In genomic region chr16:4506181-4506580, GRCm38 (mm10) we compare ENCODE assay signal across 25 mouse cellular contexts. TPM values are rescaled to one million over a fixed set of nuclear protein-coding genes. Genes with fewer than 3 reads are reported as not detected.
DNase-seq lines count a peak whose midpoint lies in the region; ATAC-seq lines count a peak whose summit lies in the region.
"Had no signal": no experiment of that assay in that cellular context is flagged by ENCODE, and none has a peak within 500 bp of the region (broad histone marks: within the 10 kb centered on the region; RNA-seq: fewer than 3 reads in every experiment).

No protein-coding gene starts in this region.

- peaks cover 35% of the 10 kb centered on the region for H3K36me3 ChIP-seq in heart, embryonic 13.5 days
- no peaks in the 10 kb centered on the region for H3K36me3 ChIP-seq in kidney, embryonic 14.5 days (ENCODE audit: control insufficient read depth, insufficient read depth, low read length)
- H3K36me3 ChIP-seq: embryonic facial prominence, embryonic 12.5 days; hindbrain, embryonic 12.5 days; midbrain, embryonic 10.5 days; neural tube, embryonic 13.5 days had no signal

- DNase-seq in heart, postnatal 36 days: no peak
- DNase-seq in kidney, adult 18-20 months: peak; percentile 38
- DNase-seq in kidney, postnatal 10 days: peak; percentile 51
- peak; percentile 55 to 68 for DNase-seq in kidney, postnatal 25 days
- DNase-seq in MN1 (ENCODE audit: low spot score): no peak
- DNase-seq: adrenal gland, postnatal 10 days; cerebellum, adult 2 months; cerebellum, postnatal 25 days; gastrocnemius, postnatal 36 days; layer of hippocampus, postnatal 36 days; lung, adult 18-20 months; lung, postnatal 10 days; retina, postnatal 1 day; right cerebral cortex, postnatal 25 days; spleen, adult 18-20 months; thymus, postnatal 14 days had no signal

- H3K9ac ChIP-seq in heart, embryonic 13.5 days: peak overlapping the region; percentile 37
- H3K9ac ChIP-seq in kidney, embryonic 14.5 days (ENCODE audit: low read depth, low read length): no peak overlapping the region
- H3K9ac ChIP-seq: embryonic facial prominence, embryonic 12.5 days; hindbrain, embryonic 12.5 days; neural tube, embryonic 13.5 days had no signal

- peak overlapping the region; percentile 73 for H3K27ac ChIP-seq in heart, embryonic 13.5 days (replicated peaks)
- H3K27ac ChIP-seq in kidney, embryonic 14.5 days (ENCODE audit: low read depth, low read length): no peak overlapping the region
- H3K27ac ChIP-seq: embryonic facial prominence, embryonic 12.5 days; hindbrain, embryonic 12.5 days; midbrain, embryonic 10.5 days; neural tube, embryonic 13.5 days had no signal

- no peaks in the 10 kb centered on the region for H3K27me3 ChIP-seq in heart, embryonic 13.5 days (replicated peaks)
- no peaks in the 10 kb centered on the region for H3K27me3 ChIP-seq in kidney, embryonic 14.5 days (ENCODE audit: control insufficient read depth, insufficient read depth, low read length)
- H3K27me3 ChIP-seq: embryonic facial prominence, embryonic 12.5 days; hindbrain, embryonic 12.5 days; neural tube, embryonic 13.5 days had no signal

- intact Hi-C loops in heart, postnatal 36 days (cut with DNase I): no loop called here

- 65% methylated on average over 3 of the region's 3 CpGs for WGBS in heart, embryonic 13.5 days
- 66% methylated on average over 3 of the region's 3 CpGs for WGBS in kidney, embryonic 14.5 days

- H3K4me2 ChIP-seq in heart, embryonic 13.5 days: no peak overlapping the region
- H3K4me2 ChIP-seq in kidney, embryonic 14.5 days (replicated peaks; ENCODE audit: low read depth, low read length): no peak overlapping the region
- H3K4me2 ChIP-seq: embryonic facial prominence, embryonic 12.5 days; hindbrain, embryonic 12.5 days; neural tube, embryonic 13.5 days had no signal

- H3K4me3 ChIP-seq in heart, embryonic 13.5 days: no peak overlapping the region
- H3K4me3 ChIP-seq in kidney, embryonic 14.5 days (ENCODE audit: low read length): no peak overlapping the region
- H3K4me3 ChIP-seq: embryonic facial prominence, embryonic 12.5 days; hindbrain, embryonic 12.5 days; midbrain, embryonic 10.5 days; myocyte; neural tube, embryonic 13.5 days had no signal

- no peak for ATAC-seq in heart, embryonic 13.5 days (ENCODE audit: extremely low read depth, insufficient number of reproducible peaks, low FRiP score, low TSS enrichment)
- ATAC-seq in kidney, embryonic 14.5 days (ENCODE audit: low FRiP score, low TSS enrichment): no peak
- ATAC-seq: intestine, postnatal 0 days; midbrain, embryonic 16.5 days had no signal

- H3K9me3 ChIP-seq in heart, embryonic 13.5 days: no peaks in the 10 kb centered on the region
- H3K9me3 ChIP-seq in kidney, embryonic 14.5 days (ENCODE audit: control insufficient read depth, low read length): no peaks in the 10 kb centered on the region
- H3K9me3 ChIP-seq: embryonic facial prominence, embryonic 12.5 days; hindbrain, embryonic 12.5 days; midbrain, embryonic 10.5 days; neural tube, embryonic 13.5 days had no signal

- peaks cover 69% of the 10 kb centered on the region for H3K4me1 ChIP-seq in heart, embryonic 13.5 days
- H3K4me1 ChIP-seq in kidney, embryonic 14.5 days (ENCODE audit: control insufficient read depth, insufficient read depth, low read length): no peaks in the 10 kb centered on the region
- H3K4me1 ChIP-seq: embryonic facial prominence, embryonic 12.5 days; hindbrain, embryonic 12.5 days; midbrain, embryonic 10.5 days; neural tube, embryonic 13.5 days had no signal

RNA-seq across cellular contexts. Expression of gene Srl, which starts 35.4 kb away (rescaled TPM):
- polyA plus RNA-seq in heart, embryonic 13.5 days (2015; fragmentation: Nextera tagmentation; extraction: Ambion mirVana): 177 and 181 TPM in 2 replicates
- 1,000 to 10,000 TPM in 1 of 2 experiments, 100 to 1,000 TPM in 1; 873 to 1,040 TPM for total RNA-seq in heart, postnatal 36 days (2021)
- 7.7 and 21.1 TPM in 2 replicates for polyA plus RNA-seq in kidney, embryonic 14.5 days (2014; fragmentation: Nextera tagmentation; extraction: Ambion mirVana)

RNA-seq across cellular contexts. Expression of gene Tfap4, which starts 53.5 kb away (rescaled TPM):
- polyA plus RNA-seq in heart, embryonic 13.5 days (2015; fragmentation: Nextera tagmentation; extraction: Ambion mirVana): 6.3 and 7.7 TPM in 2 replicates
- total RNA-seq in heart, postnatal 36 days (2021): 1 to 10 TPM; 4.4 to 4.6 TPM
- 24.5 and 25.7 TPM in 2 replicates for polyA plus RNA-seq in kidney, embryonic 14.5 days (2014; fragmentation: Nextera tagmentation; extraction: Ambion mirVana)

Comparison
In these comparisons a context has a peak if more than half of its experiments do, and no peak if none do; other contexts are left out.
1. DNase-seq: peak in kidney, adult 18-20 months (single experiment), kidney, postnatal 10 days (single experiment) and kidney, postnatal 25 days (2 of 2); none in heart, postnatal 36 days (0 of 2) and MN1 (single experiment).